Mouse (Mus musculus) bone marrow, adult 2 months (tissue): ENCODE results near the gene Rpl22l1.

Experiments used
- CTCF ChIP-seq: fragments of 200-500 bp; IDR thresholded peaks from 2 replicates; pipeline ENCODE4 v1.5.1; 2011; ENCODE audit warnings: low read length, control low read depth; ENCODE audit not compliant: control insufficient read depth, insufficient read depth
- POLR2A ChIP-seq: fragments of 200-500 bp; IDR thresholded peaks from 2 replicates; pipeline ENCODE4 v1.6.1; 2011; ENCODE audit warnings: low read depth, mild to moderate bottlenecking, control low read depth, low read length, borderline replicate concordance; ENCODE audit not compliant: control insufficient read depth

DNA sequence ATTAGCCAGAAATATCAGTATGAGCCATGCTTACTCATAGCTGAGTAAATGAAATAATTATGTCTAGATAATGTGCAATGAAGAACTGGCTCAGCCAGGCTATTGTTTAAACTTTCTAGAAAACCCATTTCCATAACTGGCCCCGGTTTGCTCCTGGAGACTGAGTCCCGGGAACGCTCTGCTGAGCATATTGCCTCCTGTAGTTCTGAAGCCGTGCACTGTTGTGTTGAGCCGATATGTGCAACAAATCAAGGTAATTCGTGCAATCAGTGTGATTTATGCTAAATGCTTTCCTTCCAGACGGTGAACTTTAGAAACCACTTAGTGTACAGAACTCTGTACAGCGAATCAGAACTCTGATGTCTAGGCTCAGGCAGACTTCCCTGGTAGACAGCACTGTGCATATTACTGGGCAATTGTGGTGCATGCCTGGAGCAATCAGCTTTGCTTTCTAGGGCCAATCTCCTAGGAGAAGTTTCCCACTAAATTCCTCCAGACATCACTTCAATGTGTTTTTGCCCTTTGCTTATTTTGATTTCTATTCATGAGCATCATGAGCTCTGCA, 43.9 kb upstream of the Rpl22l1 start:
- TF ChIP-seq POLR2A (no peak), CTCF (no peak)
